Mouse (Mus musculus): ENCODE data around the gene Hhipl1. TPM values are rescaled to one million over a fixed set of nuclear protein-coding genes. Genes with fewer than 3 reads are reported as not detected.

Gene Hhipl1
- 0.33 and 0.54 TPM in 2 replicates for polyA plus RNA-seq (2012; rRNA removed)

DNA sequence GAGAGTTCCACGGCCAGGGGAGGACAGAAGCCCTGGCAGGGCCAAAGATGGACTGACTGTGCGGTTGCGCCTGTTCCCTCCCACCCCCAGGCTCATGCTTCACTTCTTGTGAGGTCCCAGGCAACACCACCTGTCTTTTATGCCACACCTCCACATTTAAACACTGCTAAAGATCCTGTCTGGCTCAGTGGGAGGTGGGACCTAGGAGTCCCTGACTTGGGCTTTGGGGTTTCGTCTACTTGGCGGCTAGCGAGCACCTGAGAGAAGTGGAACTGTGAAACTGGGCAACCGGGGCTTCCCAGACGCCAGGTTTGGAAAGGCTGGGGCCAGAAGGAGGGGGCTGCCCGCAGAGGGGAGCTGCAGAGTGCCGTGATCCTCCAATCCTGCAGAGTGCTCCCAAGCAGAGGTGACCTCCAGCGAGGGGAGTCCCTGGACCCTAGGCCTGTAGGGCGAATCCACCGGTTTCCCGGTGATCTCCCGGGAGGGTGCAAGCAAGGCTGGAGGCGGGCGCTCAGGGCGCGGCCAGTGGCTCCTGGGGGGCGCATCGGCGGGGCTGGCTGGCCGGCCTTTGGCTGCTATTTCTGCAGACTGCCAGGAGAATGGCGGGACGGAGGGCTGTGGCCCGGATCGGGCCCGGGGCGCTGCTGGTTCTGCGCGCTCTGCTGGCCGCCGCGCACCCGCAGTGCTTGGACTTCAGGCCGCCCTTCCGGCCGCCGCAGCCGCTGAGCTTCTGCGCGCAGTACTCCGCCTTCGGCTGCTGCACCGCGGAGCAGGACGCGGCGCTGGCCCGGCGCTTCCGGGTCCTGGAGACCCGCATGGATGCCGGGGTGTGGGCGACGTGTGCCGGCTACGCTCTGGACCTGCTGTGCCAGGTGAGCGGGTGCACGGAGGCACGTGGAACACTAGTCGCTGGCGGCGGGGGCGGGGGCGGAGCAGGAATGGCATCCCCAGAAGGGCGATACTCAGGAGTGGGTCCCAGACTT is at the start of gene Hhipl1:
TSS of gene Hhipl1 (plus strand) at position 459 of the 983 bp plus-strand sequence.
- DNase-seq = no peak
- no peaks in the 10 kb centered on the region for H3K36me3 ChIP-seq (ENCODE audit: control insufficient read depth, insufficient read depth, low read length)
- H3K4me3 ChIP-seq (ENCODE audit: control insufficient read depth, insufficient read depth, low read length) = no peak within 1 kb of the TSS; the same call in 1 of the 2 replicates
- no peaks in the 10 kb centered on the region for H3K4me1 ChIP-seq (replicated peaks; ENCODE audit: control insufficient read depth, insufficient read depth, low read length)
- no peak within 1 kb of the TSS for H3K27ac ChIP-seq (ENCODE audit: control insufficient read depth, insufficient read depth, low read length)
- no peak for TF ChIP-seq CTCF (IDR thresholded peaks at IDR 0.05; ENCODE audit: borderline replicate concordance, control insufficient read depth, extremely low read depth, insufficient read depth, low read length, poor library complexity)
- no peak for TF ChIP-seq POLR2A (IDR thresholded peaks at IDR 0.05; ENCODE audit: control insufficient read depth, extremely low read depth, insufficient read depth, low read length, poor library complexity)
- H3K27me3 ChIP-seq (ENCODE audit: control insufficient read depth, insufficient read depth, low read length) = peaks cover 11% of the 10 kb centered on the region
- 6% methylated on average over 67 of the region's 67 CpGs for WGBS

DNA sequence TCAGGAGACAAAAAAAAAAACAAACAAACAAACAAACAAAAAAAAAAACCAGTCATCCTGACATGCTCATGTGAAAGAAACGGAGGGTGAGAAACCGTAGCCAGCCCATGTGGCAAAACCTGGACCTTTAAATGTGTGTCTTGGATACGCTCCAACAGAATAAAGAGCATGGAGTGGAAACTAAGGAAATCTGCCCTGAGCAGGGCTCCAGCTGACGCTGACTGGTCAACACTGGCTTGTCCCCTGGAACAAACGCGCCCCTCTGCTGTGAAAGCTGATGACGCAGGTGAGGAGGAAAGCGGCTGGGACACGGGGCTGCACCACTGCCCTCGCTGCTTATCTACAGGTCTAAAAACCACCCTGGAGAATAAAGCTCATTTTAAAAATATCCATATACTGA is 49.3 kb upstream of the Hhipl1 start:
- Histone ChIP-seq H3K36me3 (ENCODE audit: control insufficient read depth, insufficient read depth, low read length) (no peaks in the 10 kb centered on the region), H3K4me3 (ENCODE audit: control insufficient read depth, insufficient read depth, low read length) (no peak overlapping the region), H3K27ac (ENCODE audit: control insufficient read depth, insufficient read depth, low read length) (no peak overlapping the region), H3K4me1 (replicated peaks; ENCODE audit: control insufficient read depth, insufficient read depth, low read length) (peaks cover 14% of the 10 kb centered on the region), H3K27me3 (ENCODE audit: control insufficient read depth, insufficient read depth, low read length) (no peaks in the 10 kb centered on the region)
- WGBS = 97% methylated on average over 10 of the region's 10 CpGs
- DNase-seq = no peak
- TF ChIP-seq CTCF (IDR thresholded peaks at IDR 0.05; ENCODE audit: borderline replicate concordance, control insufficient read depth, extremely low read depth, insufficient read depth, low read length, poor library complexity) = no peak
- no peak for TF ChIP-seq POLR2A (IDR thresholded peaks at IDR 0.05; ENCODE audit: control insufficient read depth, extremely low read depth, insufficient read depth, low read length, poor library complexity)

DNA sequence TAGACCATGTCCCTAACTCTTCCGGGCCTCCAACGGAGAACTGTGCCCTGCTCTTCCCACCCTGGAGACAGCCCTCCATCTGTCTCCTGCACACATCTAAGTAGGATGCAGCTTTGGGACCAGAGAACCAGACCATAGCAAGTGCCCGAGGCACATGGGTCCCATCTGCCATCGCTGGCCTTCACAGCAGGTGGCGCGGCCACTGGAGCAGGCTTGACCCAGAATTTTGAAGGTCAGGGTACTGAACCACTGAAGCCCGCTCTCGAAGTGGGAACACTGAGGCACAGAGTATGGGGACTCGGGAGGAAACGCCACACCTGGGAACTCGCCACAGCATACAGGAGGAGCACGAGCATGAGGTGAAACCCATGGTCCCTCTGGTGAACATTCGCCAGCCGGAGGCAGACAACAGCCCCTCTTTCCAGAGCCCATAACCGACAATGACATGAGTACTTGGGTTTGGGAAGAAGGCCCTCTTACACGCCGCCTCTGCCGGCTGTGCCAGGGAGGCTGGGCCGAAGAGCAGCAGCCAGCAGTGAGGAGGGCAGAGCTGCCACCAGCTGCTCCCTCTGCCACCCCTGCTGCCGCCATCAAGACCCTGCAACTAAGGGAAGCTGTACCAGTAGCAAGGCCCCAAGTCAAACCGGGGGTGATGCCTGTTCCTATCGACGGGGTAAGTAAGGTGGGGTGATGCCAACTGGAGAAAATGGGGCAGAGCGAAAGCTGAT is 46.6 kb upstream of the Hhipl1 start:
- Histone ChIP-seq H3K27ac (ENCODE audit: control insufficient read depth, insufficient read depth, low read length) (no peak overlapping the region), H3K36me3 (ENCODE audit: control insufficient read depth, insufficient read depth, low read length) (no peaks in the 10 kb centered on the region), H3K4me1 (replicated peaks; ENCODE audit: control insufficient read depth, insufficient read depth, low read length) (peaks cover 15% of the 10 kb centered on the region), H3K4me3 (ENCODE audit: control insufficient read depth, insufficient read depth, low read length) (no peak overlapping the region), H3K27me3 (ENCODE audit: control insufficient read depth, insufficient read depth, low read length) (no peaks in the 10 kb centered on the region)
- 89% methylated on average over 24 of the region's 24 CpGs for WGBS
- TF ChIP-seq CTCF (IDR thresholded peaks at IDR 0.05; ENCODE audit: borderline replicate concordance, control insufficient read depth, extremely low read depth, insufficient read depth, low read length, poor library complexity) = no peak
- no peak for TF ChIP-seq POLR2A (IDR thresholded peaks at IDR 0.05; ENCODE audit: control insufficient read depth, extremely low read depth, insufficient read depth, low read length, poor library complexity)
- no peak for DNase-seq

DNA sequence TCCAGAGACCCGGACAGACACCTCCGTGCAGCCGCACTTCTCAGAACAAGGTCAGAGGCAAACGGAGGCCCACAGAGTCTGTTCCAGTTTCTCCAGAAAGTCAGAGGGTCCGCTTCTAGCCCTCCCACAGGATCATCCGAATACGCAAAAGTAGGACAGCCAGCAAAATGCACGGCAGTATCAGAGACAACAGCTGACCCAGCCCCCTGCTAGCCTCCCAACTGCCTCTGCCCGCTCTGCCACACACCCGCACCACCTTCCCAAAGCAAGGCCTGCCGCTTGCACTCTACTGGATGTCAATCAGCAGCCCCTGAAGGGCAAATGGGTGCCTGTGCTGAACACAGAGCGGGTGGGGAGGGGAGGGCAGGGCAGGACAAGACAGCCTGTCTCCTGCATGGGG is 45.1 kb upstream of the Hhipl1 start:
- Histone ChIP-seq H3K4me3 (ENCODE audit: control insufficient read depth, insufficient read depth, low read length) (no peak overlapping the region), H3K4me1 (replicated peaks; ENCODE audit: control insufficient read depth, insufficient read depth, low read length) (peaks cover 18% of the 10 kb centered on the region), H3K36me3 (ENCODE audit: control insufficient read depth, insufficient read depth, low read length) (no peaks in the 10 kb centered on the region), H3K27me3 (ENCODE audit: control insufficient read depth, insufficient read depth, low read length) (no peaks in the 10 kb centered on the region), H3K27ac (ENCODE audit: control insufficient read depth, insufficient read depth, low read length) (no peak overlapping the region)
- TF ChIP-seq CTCF (IDR thresholded peaks at IDR 0.05; ENCODE audit: borderline replicate concordance, control insufficient read depth, extremely low read depth, insufficient read depth, low read length, poor library complexity) = no peak
- no peak for TF ChIP-seq POLR2A (IDR thresholded peaks at IDR 0.05; ENCODE audit: control insufficient read depth, extremely low read depth, insufficient read depth, low read length, poor library complexity)
- DNase-seq = no peak
- 93% methylated on average over 12 of the region's 12 CpGs for WGBS

DNA sequence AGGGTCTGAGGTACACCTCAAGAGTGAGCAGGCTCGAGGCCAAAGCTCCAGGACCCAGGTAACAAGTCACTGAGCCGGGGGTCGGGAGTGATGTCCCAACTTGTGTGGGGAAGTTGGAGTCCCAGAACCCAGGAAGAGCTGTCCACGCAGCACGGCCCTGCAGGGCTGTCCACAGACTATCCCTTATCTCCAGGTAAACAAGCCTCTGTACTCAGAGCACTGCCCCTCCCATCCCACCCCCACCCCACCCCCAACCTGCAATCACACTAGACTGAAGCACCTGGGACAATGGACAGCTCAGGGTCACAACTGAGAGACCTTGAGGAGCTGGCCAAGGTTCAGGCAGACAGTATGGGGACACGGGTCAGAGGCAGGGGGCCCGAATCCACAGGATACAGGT is 41.2 kb upstream of the Hhipl1 start:
- Histone ChIP-seq H3K27me3 (ENCODE audit: control insufficient read depth, insufficient read depth, low read length) (no peaks in the 10 kb centered on the region), H3K4me1 (replicated peaks; ENCODE audit: control insufficient read depth, insufficient read depth, low read length) (peaks cover 17% of the 10 kb centered on the region), H3K4me3 (ENCODE audit: control insufficient read depth, insufficient read depth, low read length) (no peak overlapping the region), H3K27ac (ENCODE audit: control insufficient read depth, insufficient read depth, low read length) (no peak overlapping the region), H3K36me3 (ENCODE audit: control insufficient read depth, insufficient read depth, low read length) (no peaks in the 10 kb centered on the region)
- 64% methylated on average over 7 of the region's 7 CpGs for WGBS
- TF ChIP-seq POLR2A (IDR thresholded peaks at IDR 0.05; ENCODE audit: control insufficient read depth, extremely low read depth, insufficient read depth, low read length, poor library complexity) (no peak), CTCF (IDR thresholded peaks at IDR 0.05; ENCODE audit: borderline replicate concordance, control insufficient read depth, extremely low read depth, insufficient read depth, low read length, poor library complexity) (no peak)
- no peak for DNase-seq

DNA sequence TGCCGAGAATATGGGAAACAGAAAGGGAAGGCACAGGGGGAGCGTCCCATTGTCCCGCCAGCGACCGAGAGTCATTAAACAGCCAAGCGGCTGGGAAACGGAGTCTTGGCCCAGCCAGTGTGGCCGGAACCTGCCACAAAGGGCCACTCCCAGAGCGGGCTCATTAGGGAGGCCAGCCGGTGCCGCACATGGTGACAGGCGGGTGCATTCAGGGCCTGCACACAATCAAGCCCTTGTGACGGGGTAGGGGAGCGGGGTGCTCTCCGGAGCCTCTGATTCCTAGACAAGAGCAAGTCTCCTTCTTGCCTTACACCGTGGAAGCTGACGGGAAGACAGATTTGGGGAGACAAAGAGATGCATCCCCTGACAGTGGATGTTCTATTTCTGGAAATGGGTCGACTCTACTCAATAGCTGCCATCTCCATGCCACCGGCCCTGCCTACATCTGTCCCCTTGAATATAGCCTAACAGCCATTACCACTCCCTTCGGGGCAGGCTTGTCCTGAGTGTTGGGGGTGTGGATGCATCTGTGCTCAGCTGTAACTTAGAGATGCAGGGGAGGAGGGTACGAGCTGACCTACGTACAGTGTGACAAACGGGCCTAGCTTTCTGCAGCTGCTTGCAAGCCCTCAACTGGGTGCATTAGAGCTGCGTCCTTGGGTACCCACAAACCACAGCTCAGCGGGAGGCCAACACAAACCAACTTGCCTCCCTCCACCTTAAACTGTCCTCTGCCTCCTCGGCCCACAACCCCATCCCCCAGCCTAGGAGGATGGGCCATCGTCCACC is 40.0 kb upstream of the Hhipl1 start:
- Histone ChIP-seq H3K36me3 (ENCODE audit: control insufficient read depth, insufficient read depth, low read length) (no peaks in the 10 kb centered on the region), H3K4me3 (ENCODE audit: control insufficient read depth, insufficient read depth, low read length) (no peak overlapping the region), H3K4me1 (replicated peaks; ENCODE audit: control insufficient read depth, insufficient read depth, low read length) (peaks cover 13% of the 10 kb centered on the region), H3K27ac (ENCODE audit: control insufficient read depth, insufficient read depth, low read length) (no peak overlapping the region), H3K27me3 (ENCODE audit: control insufficient read depth, insufficient read depth, low read length) (no peaks in the 10 kb centered on the region)
- no peak for TF ChIP-seq CTCF (IDR thresholded peaks at IDR 0.05; ENCODE audit: borderline replicate concordance, control insufficient read depth, extremely low read depth, insufficient read depth, low read length, poor library complexity)
- no peak for TF ChIP-seq POLR2A (IDR thresholded peaks at IDR 0.05; ENCODE audit: control insufficient read depth, extremely low read depth, insufficient read depth, low read length, poor library complexity)
- WGBS = 70% methylated on average over 27 of the region's 27 CpGs
- no peak for DNase-seq

All from thymus, adult 2 months (tissue).